In genomic region chr19:41449415-41450075, GRCm38 (mm10) we compare ENCODE assay signal across 27 mouse cellular contexts. TPM values are rescaled to one million over a fixed set of nuclear protein-coding genes. Genes with fewer than 3 reads are reported as not detected.
A peak's percentile ranks its signal among the peaks of the same experiment; 100 is the strongest.
DNase-seq lines count a peak whose midpoint lies in the region; ATAC-seq and TF ChIP-seq lines count a peak whose summit lies in the region.
"Had no signal": no experiment of that assay in that cellular context is flagged by ENCODE, and none has a peak within 500 bp of the region (broad histone marks: within the 10 kb centered on the region; RNA-seq: fewer than 3 reads in every experiment).

No protein-coding gene starts in this region.

- H3K27ac ChIP-seq in limb, embryonic 14.5 days (replicated peaks; ENCODE audit: low read depth, low read length): no peak overlapping the region
- H3K27ac ChIP-seq in limb, embryonic 10.5 days: no peak overlapping the region
- H3K27ac ChIP-seq in liver, embryonic 16.5 days (ENCODE audit: low read length): peak overlapping the region; percentile 38; the same call in 1 of the 2 replicates
- H3K27ac ChIP-seq: hindbrain, embryonic 13.5 days; limb, embryonic 12.5 days; macrophage had no signal

- H3K4me2 ChIP-seq in limb, embryonic 14.5 days (replicated peaks; ENCODE audit: low read depth, low read length, severe bottlenecking): no peak overlapping the region
- no peak overlapping the region for H3K4me2 ChIP-seq in liver, embryonic 16.5 days (ENCODE audit: low read depth, low read length)
- H3K4me2 ChIP-seq: heart, embryonic 11.5 days; hindbrain, embryonic 13.5 days; limb, embryonic 12.5 days had no signal

- no peak for TF ChIP-seq POLR2A in limb, embryonic 14.5 days (IDR thresholded peaks at IDR 0.05; ENCODE audit: borderline replicate concordance, extremely low read depth, insufficient read depth, insufficient read length)

- 65% methylated on average over 7 of the region's 7 CpGs for WGBS in limb, embryonic 14.5 days
- WGBS in limb, embryonic 10.5 days: 73% methylated on average over 7 of the region's 7 CpGs
- 54% methylated on average over 7 of the region's 7 CpGs for WGBS in liver, embryonic 16.5 days (ENCODE audit: insufficient replicate concordance)

- no peak overlapping the region for H3K4me3 ChIP-seq in limb, embryonic 14.5 days (replicated peaks; ENCODE audit: low read length)
- H3K4me3 ChIP-seq in limb, embryonic 10.5 days: no peak overlapping the region
- no peak overlapping the region for H3K4me3 ChIP-seq in liver, embryonic 16.5 days (ENCODE audit: low read depth, low read length)
- H3K4me3 ChIP-seq: hindbrain, embryonic 13.5 days; limb, embryonic 12.5 days had no signal

- TF ChIP-seq CTCF in Patski (IDR thresholded peaks at IDR 0.05): no peak

- ATAC-seq in limb, embryonic 14.5 days (ENCODE audit: low FRiP score, low read depth): no peak
- peak; percentile 51 for ATAC-seq in Patski
- ATAC-seq in liver, embryonic 16.5 days (ENCODE audit: low read depth): no peak
- ATAC-seq in erythroblast, adult 5-6 weeks (replicated peaks; ENCODE audit: low FRiP score, poor library complexity, severe bottlenecking): no peak
- ATAC-seq: forebrain, embryonic 14.5 days; intestine, embryonic 16.5 days had no signal

- H3K9ac ChIP-seq in limb, embryonic 14.5 days (ENCODE audit: low read depth, low read length, severe bottlenecking): 0 out of 2 replicates have a peak overlapping the region, but pooled peaks have one; percentile 16
- no peak overlapping the region for H3K9ac ChIP-seq in liver, embryonic 16.5 days (ENCODE audit: low read depth, low read length)
- H3K9ac ChIP-seq: hindbrain, embryonic 13.5 days; limb, embryonic 12.5 days had no signal

- in situ Hi-C loops in Patski (cut with MboI; ENCODE audit: low pct_unique_long_range_greater_than_20kb): no loop called here

- H3K36me3 ChIP-seq in limb, embryonic 14.5 days (ENCODE audit: control insufficient read depth, insufficient read depth, low read length): no peaks in the 10 kb centered on the region
- H3K36me3 ChIP-seq in limb, embryonic 10.5 days: no peaks in the 10 kb centered on the region
- H3K36me3 ChIP-seq in liver, embryonic 16.5 days (ENCODE audit: control insufficient read depth, insufficient read depth): no peaks in the 10 kb centered on the region
- H3K36me3 ChIP-seq: G1E; hindbrain, embryonic 13.5 days; limb, embryonic 12.5 days had no signal

- H3K4me1 ChIP-seq in limb, embryonic 14.5 days (ENCODE audit: control insufficient read depth, insufficient read depth, low read length): no peaks in the 10 kb centered on the region
- peaks cover 12% of the 10 kb centered on the region for H3K4me1 ChIP-seq in limb, embryonic 10.5 days
- H3K4me1 ChIP-seq in liver, embryonic 16.5 days (ENCODE audit: control insufficient read depth, low read depth, low read length): peaks cover 30% of the 10 kb centered on the region
- H3K4me1 ChIP-seq: hindbrain, embryonic 13.5 days; limb, embryonic 12.5 days had no signal

- peak; percentile 12 for DNase-seq in adrenal gland, adult 2 months
- no peak for DNase-seq in adrenal gland, postnatal 14 days
- no peak for DNase-seq in limb, embryonic 14.5 days (ENCODE audit: low spot score)
- no peak for DNase-seq in limb, embryonic 10.5 days (ENCODE audit: low spot score)
- peak; percentile 13 for DNase-seq in Patski (ENCODE audit: low read depth, low spot score)
- no peak for DNase-seq in spleen, postnatal 4 days (ENCODE audit: low spot score in 2 of 2)
- DNase-seq: cerebellum, adult 8-10 months; cerebellum, postnatal 25 days; heart, postnatal 4 days; kidney, adult 8-10 months; kidney, postnatal 14 days; lung, adult 2 months; lung, postnatal 10 days; midbrain, embryonic 14.5 days; right cerebral cortex, postnatal 25 days; spleen, adult 18-20 months; thymus, postnatal 4 days had no signal

- no peaks in the 10 kb centered on the region for H3K9me3 ChIP-seq in limb, embryonic 14.5 days (ENCODE audit: control insufficient read depth, low read length)
- no peaks in the 10 kb centered on the region for H3K9me3 ChIP-seq in limb, embryonic 10.5 days (replicated peaks)
- H3K9me3 ChIP-seq in liver, embryonic 16.5 days (replicated peaks; ENCODE audit: control insufficient read depth, low read length): no peaks in the 10 kb centered on the region
- H3K9me3 ChIP-seq: hindbrain, embryonic 13.5 days; limb, embryonic 12.5 days had no signal

- H3K27me3 ChIP-seq in limb, embryonic 14.5 days (ENCODE audit: control insufficient read depth, insufficient read depth, low read length): no peaks in the 10 kb centered on the region
- 0 out of 2 replicates have a peak, but pooled peaks cover 2% of the 10 kb centered on the region for H3K27me3 ChIP-seq in limb, embryonic 10.5 days (ENCODE audit: low read depth, poor library complexity, severe bottlenecking)
- no peaks in the 10 kb centered on the region for H3K27me3 ChIP-seq in Patski
- no peaks in the 10 kb centered on the region for H3K27me3 ChIP-seq in liver, embryonic 16.5 days (ENCODE audit: control insufficient read depth, insufficient read depth, low read depth, low read length)
- H3K27me3 ChIP-seq: CH12.LX; hindbrain, embryonic 13.5 days; limb, embryonic 12.5 days had no signal

- POLR2A ChIA-PET in Patski (lab: Charles Lee): no interaction called here

- CTCF ChIA-PET in Patski (lab: Charles Lee): interaction anchor here (1.2 kb wide), 1 partner anchor 132 kb away, joined by 3 read pairs; no protein-coding TSS in a partner anchor

RNA-seq across cellular contexts. Expression of gene Lcor, which starts 32.9 kb away (rescaled TPM):
- total RNA-seq in adrenal gland, adult 2 months (2021): 10 to 100 TPM; 13.2 to 18.5 TPM
- 0.87 and 2.0 TPM in 2 replicates for polyA plus RNA-seq in adrenal gland, adult 2 months (2012; rRNA removed)
- 16.6 and 17.7 TPM in 2 replicates for total RNA-seq in adrenal gland, postnatal 14 days (2021)
- 2.8 and 3.0 TPM in 2 replicates for polyA plus RNA-seq in limb, embryonic 14.5 days (2012; rRNA removed)
- 9.5 and 10.1 TPM in 2 replicates for polyA plus RNA-seq in limb, embryonic 14.5 days (2014; fragmentation: Nextera tagmentation; extraction: Ambion mirVana)
- polyA plus RNA-seq in limb, embryonic 10.5 days (2016; fragmentation: Nextera tagmentation; extraction: Ambion mirVana): 7.7 and 8.7 TPM in 2 replicates
- 6.2 TPM for polyA plus RNA-seq in Patski (2021)
- polyA plus RNA-seq in liver, embryonic 16.5 days (2015; fragmentation: Nextera tagmentation; extraction: Ambion mirVana): 6.3 and 6.9 TPM in 2 replicates
- 57.1 and 63.6 TPM in 2 replicates for total RNA-seq in erythroblast, adult 5-6 weeks (2015; ENCODE audit: low replicate concordance)
- total RNA-seq in erythroblast, adult 5-6 weeks (2017; ENCODE audit: low replicate concordance): 136 and 155 TPM in 2 replicates

Comparison
In these comparisons a context has a peak if more than half of its experiments do, and no peak if none do; other contexts are left out.
1. DNase-seq: peak in adrenal gland, adult 2 months (single experiment) and Patski (single experiment); none in adrenal gland, postnatal 14 days (single experiment), limb, embryonic 14.5 days (single experiment), limb, embryonic 10.5 days (single experiment) and spleen, postnatal 4 days (0 of 2).